Mouse (Mus musculus): ENCODE data around the gene Edaradd.

DNA sequence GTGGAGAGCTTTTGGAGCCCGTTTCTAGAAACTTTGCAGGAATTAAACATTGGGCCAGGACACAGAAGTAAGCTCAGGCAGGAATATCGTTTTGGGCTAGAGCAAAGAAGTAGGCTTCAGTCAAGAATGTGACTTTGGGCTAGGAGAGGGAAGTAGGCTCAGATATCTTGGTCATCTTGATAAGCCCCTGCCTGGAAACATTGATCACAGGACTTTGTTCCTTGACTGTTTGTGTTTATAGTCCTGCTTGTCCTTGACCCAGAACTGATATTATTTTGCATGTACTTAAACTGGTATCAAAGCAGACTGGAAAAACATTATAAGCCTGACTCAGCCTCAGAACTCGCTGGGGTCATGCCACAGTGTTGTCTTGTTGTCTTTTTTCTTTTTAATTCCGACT lies 57.6 kb downstream of the Edaradd start:
- no peak for TF ChIP-seq ZC3H11A (IDR thresholded peaks at IDR 0.05; ENCODE audit: low read depth, low read length)
- no peak for TF ChIP-seq POLR2A (IDR thresholded peaks at IDR 0.05; ENCODE audit: control insufficient read depth in 1 of 2, insufficient read depth in 1 of 2, low read depth in 1 of 2, low read length in 2 of 2, poor library complexity in 1 of 2)
- TF ChIP-seq TAL1 (IDR thresholded peaks at IDR 0.05; ENCODE audit: low read length): no peak
- no peak for TF ChIP-seq CTCF (IDR thresholded peaks at IDR 0.05 in 2 of 3, conservative IDR thresholded peaks at IDR 0.05 in 1 of 3; ENCODE audit: control insufficient read depth in 1 of 3, insufficient read depth in 1 of 3, low read depth in 2 of 3, low read length in 3 of 3, poor library complexity in 1 of 3, severe bottlenecking in 1 of 3)
- no peak for TF ChIP-seq CHD2 (IDR thresholded peaks at IDR 0.05; ENCODE audit: low read length)

Measured in MEL (cell line).